Mouse (Mus musculus) bone marrow, adult 2 months (tissue): ENCODE measurements around the gene Alx3. TPM values are rescaled to one million over a fixed set of nuclear protein-coding genes. Genes with fewer than 3 reads are reported as not detected.
A peak's percentile ranks its signal among the peaks of the same experiment; 100 is the strongest.

Experiments used
- H3K27ac ChIP-seq: fragments of 200-500 bp; 2 replicates; pipeline ENCODE4 v1.5.1; 2012; ENCODE audit warnings: low read depth, mild to moderate bottlenecking, control low read depth, inconsistent platforms, low read length; ENCODE audit not compliant: control insufficient read depth, poor library complexity, insufficient read depth
- H3K4me1 ChIP-seq: fragments of 200-500 bp; 2 replicates; pipeline ENCODE4 v1.6.1; 2011; ENCODE audit warnings: low read length; ENCODE audit not compliant: control insufficient read depth, insufficient read depth
- H3K4me3 ChIP-seq: fragments of 200-500 bp; replicated peaks from 2 replicates; pipeline ENCODE3; 2011; ENCODE audit warnings: mild to moderate bottlenecking, low read depth, low read length, control low read depth; ENCODE audit not compliant: control insufficient read depth
- CTCF ChIP-seq: fragments of 200-500 bp; IDR thresholded peaks from 2 replicates; pipeline ENCODE4 v1.5.1; 2011; ENCODE audit warnings: low read length, control low read depth; ENCODE audit not compliant: control insufficient read depth, insufficient read depth
- POLR2A ChIP-seq: fragments of 200-500 bp; IDR thresholded peaks from 2 replicates; pipeline ENCODE4 v1.6.1; 2011; ENCODE audit warnings: low read depth, mild to moderate bottlenecking, control low read depth, low read length, borderline replicate concordance; ENCODE audit not compliant: control insufficient read depth
- WGBS: fragments of 180-500 bp; shearing (Covaris S2); methylation state at CpG from one replicate; pipeline ENCODE4 v1.1.7; 2018; 5-methylcytosine and 5-hydroxymethylcytosine counted together
- polyA plus RNA-seq: library from polyadenylated mRNA; stranded (reverse); fragments of >200 nt; gene quantifications from 2 replicates; pipeline ENCODE4 v1.2.4, GENCODE M21; 2011; ENCODE audit warnings: low replicate concordance; ENCODE audit not compliant: missing spikeins, insufficient read depth, insufficient read length

Gene Alx3
- polyA plus RNA-seq, 1 experiment = not detected

- H3K27ac ChIP-seq = no peak overlapping the region
- H3K4me1 ChIP-seq = no peaks in the 10 kb centered on the region
- WGBS = 69% methylated on average over 4 of the region's 4 CpGs
- no peak overlapping the region for H3K4me3 ChIP-seq
- TF ChIP-seq CTCF (no peak), POLR2A (no peak)
Measured at GRCm38 (mm10) chr3:107562591-107562990, 32.2 kb upstream of the Alx3 start.

GRCm38 (mm10) chr3:107563880-107564279 lies 31.0 kb upstream of the Alx3 start:
- 69% methylated on average over 4 of the region's 4 CpGs for WGBS
- Histone ChIP-seq H3K27ac (no peak overlapping the region), H3K4me3 (no peak overlapping the region), H3K4me1 (no peaks in the 10 kb centered on the region)
- no peak for TF ChIP-seq POLR2A
- no peak for TF ChIP-seq CTCF

GRCm38 (mm10) chr3:107565331-107565730 lies 29.5 kb upstream of the Alx3 start:
- Histone ChIP-seq H3K27ac (no peak overlapping the region), H3K4me3 (no peak overlapping the region), H3K4me1 (no peaks in the 10 kb centered on the region)
- TF ChIP-seq CTCF = no peak
- no peak for TF ChIP-seq POLR2A
- 62% methylated on average over 3 of the region's 3 CpGs for WGBS

GRCm38 (mm10) chr3:107567766-107568165 lies 27.1 kb upstream of the Alx3 start:
- TF ChIP-seq CTCF (no peak), POLR2A (no peak)
- H3K27ac ChIP-seq = no peak overlapping the region
- H3K4me1 ChIP-seq = no peaks in the 10 kb centered on the region
- WGBS = 78% methylated on average over 7 of the region's 7 CpGs
- H3K4me3 ChIP-seq = no peak overlapping the region

- TF ChIP-seq CTCF (no peak), POLR2A (no peak)
- WGBS = 67% methylated on average over 4 of the region's 4 CpGs
Measured at GRCm38 (mm10) chr3:107568721-107569120, 26.1 kb upstream of the Alx3 start.

GRCm38 (mm10) chr3:107571205-107571604 lies 23.6 kb upstream of the Alx3 start:
- Histone ChIP-seq H3K4me3 (no peak overlapping the region), H3K27ac (no peak overlapping the region), H3K4me1 (no peaks in the 10 kb centered on the region)
- WGBS = 47% methylated on average over 2 of the region's 2 CpGs
- TF ChIP-seq CTCF = no peak

More at GRCm38 (mm10) chr3:107568721-107569120, 26.1 kb upstream of the Alx3 start:
- no peak overlapping the region for H3K4me3 ChIP-seq
- no peak overlapping the region; the same call in 1 of the 2 replicates for H3K27ac ChIP-seq
- no peaks in the 10 kb centered on the region for H3K4me1 ChIP-seq

GRCm38 (mm10) chr3:107576807-107577206 lies 18.0 kb upstream of the Alx3 start:
- no peak overlapping the region for H3K4me3 ChIP-seq
- H3K27ac ChIP-seq = no peak overlapping the region
- no peaks in the 10 kb centered on the region for H3K4me1 ChIP-seq
- TF ChIP-seq CTCF (no peak), POLR2A (no peak)
- WGBS = 58% methylated on average over 3 of the region's 3 CpGs

- no peak overlapping the region for H3K27ac ChIP-seq
- no peak overlapping the region for H3K4me3 ChIP-seq
- TF ChIP-seq CTCF = no peak
- TF ChIP-seq POLR2A = no peak
- no peaks in the 10 kb centered on the region for H3K4me1 ChIP-seq
- WGBS = 54% methylated on average over 3 of the region's 3 CpGs
Measured at GRCm38 (mm10) chr3:107577810-107578390, 16.9 kb upstream of the Alx3 start.

- Histone ChIP-seq H3K4me3 (no peak overlapping the region), H3K4me1 (no peaks in the 10 kb centered on the region), H3K27ac (no peak overlapping the region)
- 5% methylated on average over 4 of the region's 4 CpGs for WGBS
- TF ChIP-seq CTCF = peak; percentile 43; the same call in 1 of the 2 replicates
- no peak for TF ChIP-seq POLR2A
Measured at GRCm38 (mm10) chr3:107579466-107579865, 15.4 kb upstream of the Alx3 start.
